Mouse (Mus musculus): Measurements from ENCODE around the gene Fcgr2b.
"Not testable (repeated sequence)": the region's sequence is repeated elsewhere in the genome, so short reads cannot be mapped to it uniquely, and the experiment has no call there.

GRCm38 (mm10) chr1:170944908-170945307 lies 31.4 kb downstream of the Fcgr2b start:
- TF ChIP-seq POLR2A (IDR thresholded peaks at IDR 0.05; ENCODE audit: control insufficient read depth in 1 of 2, insufficient read depth in 1 of 2, low read depth in 1 of 2, low read length in 2 of 2, poor library complexity in 1 of 2); BHLHE40 (IDR thresholded peaks at IDR 0.05; ENCODE audit: borderline replicate concordance, low read depth, low read length); CTCF (IDR thresholded peaks at IDR 0.05 in 2 of 3, conservative IDR thresholded peaks at IDR 0.05 in 1 of 3; ENCODE audit: control insufficient read depth in 1 of 3, insufficient read depth in 1 of 3, low read depth in 2 of 3, low read length in 3 of 3, poor library complexity in 1 of 3, severe bottlenecking in 1 of 3); USF1 (IDR thresholded peaks at IDR 0.05; ENCODE audit: low read depth, low read length); GATA1 (IDR thresholded peaks at IDR 0.05; ENCODE audit: low read depth, low read length); EP300 (IDR thresholded peaks at IDR 0.05; ENCODE audit: low read depth in 1 of 2, low read length in 2 of 2): not testable (repeated sequence)

Data from MEL (cell line).